Mouse (Mus musculus): ENCODE results near the gene Nf2.

Gene Nf2

DNA sequence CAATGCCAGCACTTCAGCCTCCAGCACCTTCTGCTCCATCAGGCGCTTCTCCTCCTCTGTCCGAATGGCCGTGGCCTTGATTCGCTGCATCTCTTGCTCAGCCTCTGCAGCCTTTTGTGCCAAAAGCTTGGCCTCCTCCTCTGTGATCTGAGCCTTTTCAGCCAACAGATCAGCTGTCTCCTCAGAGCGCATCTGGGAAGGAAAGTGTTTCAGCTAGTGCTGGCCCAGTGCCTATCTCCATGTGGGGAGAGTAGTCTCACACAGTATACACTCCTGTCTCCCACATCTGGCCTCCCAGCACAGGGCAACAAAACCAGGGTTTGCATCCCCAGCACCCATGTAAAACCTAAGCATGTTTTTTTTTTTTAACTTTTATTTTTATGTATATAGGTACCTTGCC is 59.6 kb downstream of the Nf2 start:
- DNase-seq, result no peak

DNA sequence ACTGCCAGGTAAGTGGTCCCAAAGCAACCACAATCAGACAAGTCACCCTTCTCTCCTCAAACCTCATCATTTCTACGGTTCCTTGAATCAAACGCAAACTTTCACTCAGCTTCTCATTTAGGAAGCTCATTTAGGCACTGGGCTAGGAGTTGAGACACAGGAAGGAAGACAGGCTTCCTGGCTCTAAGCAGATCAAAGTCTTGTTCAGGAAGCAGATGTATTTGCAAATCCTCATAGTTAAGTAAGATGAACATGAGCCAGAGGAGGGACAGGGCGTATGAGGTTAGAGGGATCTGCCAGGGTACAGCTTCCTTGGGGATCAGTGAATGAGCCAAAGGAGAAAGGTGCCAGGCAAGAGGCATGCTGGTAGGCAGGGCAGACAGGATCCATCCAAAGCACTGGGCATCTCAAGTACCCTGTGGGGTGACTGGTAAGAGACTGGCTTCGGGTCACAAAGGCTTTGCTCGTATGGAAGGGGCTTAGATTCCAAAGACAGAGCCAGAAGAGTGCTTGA is 64.7 kb downstream of the Nf2 start:
- DNase-seq, result peak in 1 of 2 experiments; percentile 10

- no peak for DNase-seq
Measured at GRCm38 (mm10) chr11:4783116-4783515, 66.2 kb downstream of the Nf2 start.

GRCm38 (mm10) chr11:4780927-4781326 is 68.4 kb downstream of the Nf2 start:
- DNase-seq, result no peak

- peak; percentile 55 to 88 for DNase-seq
Measured at GRCm38 (mm10) chr11:4772925-4773324, 76.4 kb downstream of the Nf2 start.

- DNase-seq, result no peak
Measured at GRCm38 (mm10) chr11:4771756-4772155, 77.6 kb downstream of the Nf2 start.

DNA sequence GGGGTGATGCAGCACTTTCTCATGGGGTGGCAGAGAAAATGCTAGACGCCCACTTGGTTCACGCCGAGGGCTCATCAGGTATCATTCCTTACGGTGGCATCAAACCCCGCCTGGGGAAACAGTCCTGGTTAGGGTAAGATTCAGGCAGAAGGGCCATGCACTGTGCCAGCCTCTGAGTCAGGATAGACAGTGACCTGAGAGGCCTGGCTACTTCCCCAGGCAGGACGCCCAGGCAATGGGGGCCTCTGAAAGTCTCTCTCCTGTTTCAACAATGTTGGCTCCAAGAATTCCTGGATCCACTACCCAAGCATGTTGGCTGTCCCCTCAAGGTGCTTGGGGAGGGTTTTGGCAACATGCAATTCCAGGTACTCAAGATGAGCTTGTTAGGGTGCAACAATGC is 79.5 kb downstream of the Nf2 start:
- DNase-seq, result no peak

DNA sequence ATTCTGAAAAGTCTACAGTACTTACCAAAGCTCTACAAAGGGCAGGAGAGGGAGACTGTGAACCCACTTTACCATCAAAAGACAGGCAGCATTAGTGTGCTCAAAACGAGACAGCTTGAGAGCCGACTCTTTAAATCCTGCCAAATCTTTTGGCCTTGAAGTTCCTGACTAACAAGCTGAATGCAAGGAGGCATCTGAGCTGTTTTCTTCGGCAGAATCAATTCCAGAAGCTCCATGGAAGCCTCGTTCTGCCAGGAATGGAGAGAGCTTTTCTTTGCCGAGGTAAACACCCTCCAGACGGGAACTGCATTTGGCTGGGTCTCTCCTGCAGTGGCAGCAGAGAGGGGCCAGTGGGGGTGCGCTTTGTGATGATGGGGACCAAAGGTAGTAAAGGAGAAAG is 80.0 kb downstream of the Nf2 start:
- no peak for DNase-seq

DNA sequence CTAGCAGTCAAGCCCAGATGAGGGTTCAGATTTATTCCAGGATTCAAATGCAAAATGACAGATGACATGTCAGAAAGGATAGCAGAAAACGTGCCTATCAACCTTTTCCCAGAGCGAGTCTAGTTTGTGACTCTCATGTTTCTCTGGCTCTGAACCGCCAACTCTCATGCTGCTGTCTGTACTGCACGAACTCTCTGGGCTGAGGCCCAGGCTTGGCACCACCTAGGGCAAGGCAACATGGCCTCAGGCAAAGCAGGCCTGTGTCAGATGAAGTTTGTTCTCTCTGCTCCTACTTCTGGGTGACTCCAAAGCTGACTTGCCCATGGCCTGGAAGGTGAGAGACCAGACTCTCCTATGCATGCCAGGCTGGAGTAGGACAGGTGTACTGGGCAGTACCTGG is 80.9 kb downstream of the Nf2 start:
- no peak for DNase-seq

DNA sequence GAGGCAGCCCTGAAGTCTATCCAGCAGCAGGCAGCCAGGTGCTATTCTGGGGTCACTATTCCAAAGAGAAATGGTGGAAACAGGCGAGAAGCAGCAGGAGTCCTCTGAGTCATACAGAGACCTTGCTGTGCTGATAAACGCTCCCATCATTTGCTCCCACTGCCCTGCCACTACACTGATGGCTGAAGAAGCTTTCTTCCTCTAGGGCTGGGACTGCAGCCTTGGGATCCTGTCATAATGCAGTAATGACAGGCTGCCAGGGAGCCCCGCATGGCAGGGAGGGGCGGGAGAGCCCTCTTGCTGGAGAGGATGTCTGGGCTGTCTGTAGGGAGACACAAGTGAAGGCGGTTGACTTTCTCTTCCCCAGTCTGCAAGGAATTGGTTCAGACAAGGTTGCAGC is 84.9 kb downstream of the Nf2 start:
- DNase-seq, result no peak

DNA sequence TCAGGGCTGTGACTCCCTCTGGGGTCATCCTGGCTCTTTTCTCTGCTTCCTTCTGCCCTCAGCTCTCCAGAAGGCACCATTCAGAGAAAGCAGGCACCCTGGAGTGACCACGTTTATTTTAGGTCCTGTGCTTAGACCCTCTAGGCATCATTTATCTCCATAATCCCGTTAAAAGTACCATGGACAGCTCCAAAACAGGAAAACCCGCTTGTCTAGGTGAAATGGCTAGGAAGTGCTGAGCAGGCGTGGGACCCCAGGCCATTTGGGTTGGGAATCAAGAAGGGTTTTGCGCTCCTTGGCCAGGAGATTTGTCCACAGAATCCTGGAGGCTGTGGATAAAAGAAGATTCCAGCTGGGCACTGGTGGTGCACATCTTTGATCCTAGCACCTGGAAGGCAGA is 85.7 kb downstream of the Nf2 start:
- no peak for DNase-seq

DNA sequence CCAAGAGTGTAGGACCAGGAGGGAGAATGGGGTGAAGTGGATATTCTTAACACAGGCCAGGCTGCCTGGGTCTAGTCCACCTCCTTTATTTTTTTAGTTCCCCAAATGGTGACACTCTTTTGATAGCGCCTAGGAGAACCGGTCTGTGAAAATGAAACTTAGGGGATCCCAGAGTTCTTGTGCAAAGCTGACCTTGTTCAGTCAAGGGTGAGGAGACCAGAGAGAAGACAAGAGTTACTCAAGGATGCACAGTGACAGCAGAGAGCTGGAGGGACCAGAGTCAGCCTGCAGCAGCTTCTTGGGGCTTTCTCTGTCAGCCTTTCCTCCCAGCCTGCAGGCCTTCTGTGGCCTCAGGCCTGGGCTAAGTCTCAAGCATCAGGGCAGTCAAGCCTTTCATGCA is 86.8 kb downstream of the Nf2 start:
- no peak for DNase-seq

DNA sequence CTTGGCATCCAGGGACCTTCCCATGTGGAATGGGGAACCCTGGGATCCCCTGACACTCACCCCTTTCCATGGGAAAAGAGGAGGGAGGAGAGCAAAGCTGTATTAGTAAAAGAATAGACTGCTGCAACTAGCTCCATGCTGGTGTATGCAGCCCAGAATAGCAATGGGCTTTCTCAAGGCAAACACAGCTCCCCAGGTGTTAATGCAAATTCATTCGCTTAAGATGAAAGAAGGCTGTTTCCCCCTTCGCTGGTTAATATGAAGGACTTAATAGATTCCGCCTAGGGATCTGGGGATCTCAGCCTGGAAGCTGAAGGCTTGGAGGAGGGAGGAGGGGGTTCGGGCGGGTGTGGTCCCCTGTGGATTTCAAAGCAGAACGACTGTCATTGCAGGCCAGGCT is 87.3 kb downstream of the Nf2 start:
- DNase-seq, result no peak

DNA sequence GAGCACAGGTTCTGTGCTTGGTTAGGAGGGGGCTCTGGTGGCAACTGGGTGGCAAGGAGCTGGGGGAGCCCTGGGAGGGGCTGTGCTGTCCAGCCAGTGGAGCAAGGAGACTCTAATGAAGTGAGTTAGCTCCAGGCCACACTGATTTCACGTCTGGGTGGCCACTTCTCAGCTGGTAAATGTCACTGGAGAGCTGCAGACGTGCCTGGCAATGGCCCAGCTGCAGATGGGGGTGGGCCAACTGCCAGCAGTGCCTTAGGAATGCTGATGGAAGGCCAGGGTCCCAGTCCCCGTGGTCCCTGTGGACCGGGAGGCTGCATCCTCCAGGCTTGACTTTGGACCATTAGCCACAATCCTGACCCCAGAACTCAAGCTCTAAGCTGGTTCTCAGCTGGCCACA is 88.9 kb downstream of the Nf2 start:
- peak; percentile 6 to 52 for DNase-seq

GRCm38 (mm10) chr11:4757789-4758158 is 91.6 kb downstream of the Nf2 start:
- no peak for DNase-seq

- no peak for DNase-seq
Measured at GRCm38 (mm10) chr11:4756984-4757788, 92.2 kb downstream of the Nf2 start.

DNA sequence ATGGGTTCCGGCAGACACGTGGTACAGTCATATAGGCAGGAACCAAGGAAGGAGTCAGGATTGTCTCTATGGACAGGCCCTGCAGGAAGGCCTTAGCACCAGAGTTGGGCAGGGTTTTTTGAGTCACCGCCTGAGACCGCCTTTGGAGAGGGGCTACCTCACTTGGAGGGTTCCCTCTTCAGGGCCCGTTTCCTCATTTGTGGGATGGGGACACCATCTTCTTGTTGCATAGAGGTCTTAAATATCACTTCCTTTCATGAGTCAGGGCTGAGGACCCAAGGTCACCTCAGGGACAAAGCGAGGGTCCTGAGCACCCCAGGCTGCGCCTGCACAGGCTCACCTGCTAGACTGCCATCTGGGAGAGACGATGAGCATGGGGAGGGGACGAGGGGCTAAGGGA is 92.9 kb downstream of the Nf2 start:
- no peak for DNase-seq

- DNase-seq, result no peak
Measured at GRCm38 (mm10) chr11:4754867-4755266, 94.5 kb downstream of the Nf2 start.

DNA sequence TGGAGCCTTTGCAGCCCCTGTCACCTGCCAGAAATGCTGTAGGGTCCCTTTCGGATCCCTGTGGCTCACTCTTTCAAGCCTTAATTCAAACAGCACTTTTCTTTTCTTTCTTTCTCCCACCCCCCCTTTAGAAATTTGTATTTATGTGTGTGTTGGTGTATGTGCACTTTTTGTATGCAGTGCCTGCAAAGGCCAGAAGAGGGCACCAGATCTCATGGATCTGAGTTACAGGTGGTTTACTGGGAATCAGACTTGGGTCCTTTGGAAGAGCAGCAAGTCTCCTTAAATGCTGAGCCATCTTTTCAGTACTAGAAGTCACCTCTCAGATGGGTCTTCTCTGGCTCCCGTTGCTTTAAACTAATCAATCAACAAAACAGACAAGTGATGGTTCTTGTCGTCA is 95.3 kb downstream of the Nf2 start:
- DNase-seq, result no peak

DNA sequence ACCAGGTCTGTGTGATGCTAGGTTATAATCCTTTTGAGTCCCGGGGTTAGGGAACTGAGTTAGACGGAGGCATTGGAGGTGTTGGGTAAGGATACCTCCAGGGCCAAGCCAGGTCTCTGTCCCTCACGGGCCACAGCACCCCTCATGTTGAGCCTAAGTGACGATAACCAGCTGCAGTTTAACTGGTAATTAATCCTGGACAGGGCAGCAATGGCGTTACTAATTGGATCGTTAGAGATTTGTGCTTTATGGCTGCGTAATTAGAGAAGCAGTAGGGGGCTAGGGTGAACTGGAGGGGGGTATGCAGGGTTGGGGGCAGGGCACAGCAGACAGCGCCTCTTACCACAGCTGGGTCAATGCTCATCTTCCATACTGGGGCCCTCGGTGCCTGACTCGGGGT is 96.5 kb downstream of the Nf2 start:
- DNase-seq, result no peak

GRCm38 (mm10) chr11:4750263-4750662 is 99.1 kb downstream of the Nf2 start:
- DNase-seq, result peak; percentile 71 to 90

DNA sequence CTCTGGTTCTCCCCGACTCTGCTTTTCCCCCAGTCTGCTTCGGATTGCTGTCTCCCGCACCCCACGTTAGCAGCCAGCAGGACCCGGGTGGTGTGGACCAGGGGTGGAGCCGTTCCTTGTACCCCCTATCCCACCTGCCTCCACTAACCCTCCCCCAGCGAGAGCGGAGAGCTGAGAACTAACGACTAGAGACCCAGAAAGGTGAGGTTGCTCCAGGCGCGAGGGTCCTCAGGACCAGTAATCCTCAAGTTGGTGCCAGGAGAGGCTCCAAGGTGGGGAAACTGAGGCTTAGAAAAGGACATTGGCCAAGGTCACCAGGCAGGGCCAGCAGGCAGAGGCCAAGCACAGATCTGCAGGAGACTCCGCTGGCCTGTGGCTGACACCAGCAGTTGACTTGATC is 102.1 kb downstream of the Nf2 start:
- no peak for DNase-seq

- no peak for DNase-seq
Measured at GRCm38 (mm10) chr11:4746733-4747132, 102.6 kb downstream of the Nf2 start, which contains the start of gene Cabp7. Gene Cabp7, minus strand, starts transcription at chr11:4746778.

GRCm38 (mm10) chr11:4745969-4746368 is 103.4 kb downstream of the Nf2 start:
- DNase-seq, result no peak

- no peak for DNase-seq
Measured at GRCm38 (mm10) chr11:4744691-4745090, 104.6 kb downstream of the Nf2 start.
